Mouse (Mus musculus) splenic B cell, adult 2 months (primary cell): ENCODE measurements at regions not wholly inside any gene's neighbourhood (a gene's known extent, or its start where the extent isn't known, plus 50 kb on each side); places are given as distances from the start of the nearest gene placed in this dataset.

Source experiments
- DNase-seq: peaks from one replicate; pipeline ENCODE4 v3.0.0-alpha.2; 2011; ENCODE audit warnings: low read depth, low spot score
- H3K27me3 ChIP-seq: 2 replicates; pipeline ENCODE4 v1.6.1; 2012; ENCODE audit warnings: mild to moderate bottlenecking, low read length, moderate library complexity, mixed read lengths; ENCODE audit not compliant: control insufficient read depth, poor library complexity, insufficient read depth, severe bottlenecking
- H3K36me3 ChIP-seq: 2 replicates; pipeline ENCODE4 v1.6.1; 2012; ENCODE audit warnings: mild to moderate bottlenecking, low read length, moderate library complexity, mixed read lengths; ENCODE audit not compliant: control insufficient read depth, poor library complexity, insufficient read depth, severe bottlenecking

DNA sequence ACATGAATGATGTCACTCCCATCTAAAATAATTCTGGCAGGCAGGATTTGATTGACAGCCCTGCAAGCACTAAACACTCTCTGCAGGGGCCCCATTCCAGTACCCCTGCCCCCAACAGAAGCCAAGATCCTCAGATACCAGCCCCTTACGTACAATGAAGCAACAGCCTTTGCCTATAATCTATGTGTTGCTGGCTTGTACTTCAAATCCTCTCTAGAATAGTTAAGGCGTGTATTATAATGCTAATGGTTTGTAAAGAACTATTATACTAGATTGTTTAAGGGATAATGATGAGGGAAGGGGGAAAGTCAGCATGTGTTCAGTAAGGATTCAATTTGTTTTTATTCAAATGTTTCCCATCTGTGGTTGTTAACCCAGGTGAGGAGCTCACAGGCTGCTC, 190.7 kb downstream of the Gm19410 start:
- no peaks in the 10 kb centered on the region for H3K36me3 ChIP-seq
- no peaks in the 10 kb centered on the region; the same call in 1 of the 2 replicates for H3K27me3 ChIP-seq
- DNase-seq = no peak

- no peaks in the 10 kb centered on the region; the same call in 1 of the 2 replicates for H3K27me3 ChIP-seq
- no peaks in the 10 kb centered on the region for H3K36me3 ChIP-seq
- DNase-seq = no peak
Observed at GRCm38 (mm10) chr8:35959201-35959600, 193.6 kb downstream of the Gm19410 start.

- no peaks in the 10 kb centered on the region for H3K36me3 ChIP-seq
- no peaks in the 10 kb centered on the region; the same call in 1 of the 2 replicates for H3K27me3 ChIP-seq
- DNase-seq = no peak
Observed at GRCm38 (mm10) chr8:35960867-35961614, 195.5 kb downstream of the Gm19410 start.

DNA sequence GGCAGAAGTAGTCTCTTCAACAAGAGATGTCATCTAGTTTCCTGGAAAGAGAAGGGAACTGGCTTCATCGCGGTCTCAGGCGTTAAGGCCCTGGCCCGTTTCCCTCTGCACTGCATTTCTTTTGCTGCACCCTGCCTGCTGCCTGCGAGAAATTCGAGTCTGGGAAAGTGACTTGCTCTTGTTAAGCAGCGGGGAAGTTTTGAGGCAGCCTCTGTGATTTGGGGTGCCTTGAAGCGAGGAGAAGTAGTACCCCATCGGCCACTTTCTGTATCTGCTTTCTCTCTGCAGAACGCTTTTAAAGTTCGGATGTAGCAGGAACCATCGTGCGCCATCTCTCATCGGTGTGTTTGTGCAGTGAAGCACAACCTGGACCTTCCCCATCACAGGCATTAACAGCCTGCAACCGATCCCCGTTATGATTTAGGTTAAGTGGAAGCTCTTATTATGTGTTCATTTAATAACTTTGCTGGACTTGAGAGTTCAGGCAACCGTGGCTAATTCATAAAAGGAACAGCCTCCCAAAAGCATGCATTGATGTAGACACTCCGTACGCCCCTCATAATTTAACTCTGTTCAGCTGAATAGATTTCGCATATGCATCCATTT, 196.1 kb downstream of the Gm19410 start:
- DNase-seq = no peak
- no peaks in the 10 kb centered on the region for H3K36me3 ChIP-seq

GRCm38 (mm10) chr8:35964932-35965331, 199.3 kb downstream of the Gm19410 start:
- no peak for DNase-seq
- Histone ChIP-seq H3K27me3 (no peaks in the 10 kb centered on the region), H3K36me3 (no peaks in the 10 kb centered on the region)

More for the DNA sequence above, 196.1 kb downstream of the Gm19410 start:
- no peaks in the 10 kb centered on the region; the same call in 1 of the 2 replicates for H3K27me3 ChIP-seq

DNA sequence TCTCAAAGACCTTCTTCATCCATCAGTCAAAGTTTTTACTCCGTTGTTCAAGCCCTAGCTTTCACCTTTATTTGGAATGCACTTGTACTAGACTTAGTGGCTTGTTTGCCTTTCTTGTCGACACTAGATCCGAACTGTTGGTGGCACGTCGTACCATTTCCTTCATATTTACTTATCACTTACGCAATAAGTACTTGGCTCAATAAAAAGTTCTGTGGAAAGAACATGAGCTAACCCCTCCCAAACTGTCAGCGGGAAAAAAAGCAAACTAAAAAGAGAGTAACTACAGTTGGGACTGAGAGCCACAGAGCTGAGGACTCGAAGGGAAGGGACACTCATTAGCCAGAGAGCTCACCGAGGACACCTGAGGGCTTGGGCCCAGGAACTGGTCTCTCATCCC, 202.8 kb downstream of the Gm19410 start:
- no peaks in the 10 kb centered on the region for H3K27me3 ChIP-seq
- no peak for DNase-seq
- no peaks in the 10 kb centered on the region for H3K36me3 ChIP-seq

DNA sequence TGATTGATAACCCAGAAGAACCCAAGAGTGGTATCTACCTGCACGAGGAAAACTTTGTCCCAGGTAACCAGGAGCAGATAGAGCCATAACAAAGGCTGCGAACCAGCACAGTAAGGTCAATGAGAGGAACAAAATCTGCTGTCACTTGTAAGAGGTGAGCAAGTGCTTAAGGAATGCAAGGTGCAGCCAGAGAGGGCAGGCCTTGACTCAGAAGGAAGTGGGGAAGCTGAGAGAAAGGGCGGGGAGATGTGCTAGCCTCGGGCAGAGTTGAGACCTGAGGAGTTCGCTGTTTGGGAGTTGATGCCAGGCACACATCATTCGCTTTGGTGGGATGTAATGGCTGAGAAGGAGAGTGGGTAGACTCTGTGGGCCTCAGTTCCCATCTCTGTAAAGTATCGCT, 205.5 kb downstream of the Gm19410 start:
- Histone ChIP-seq H3K36me3 (no peaks in the 10 kb centered on the region), H3K27me3 (no peaks in the 10 kb centered on the region)
- DNase-seq = no peak

- Histone ChIP-seq H3K36me3 (no peaks in the 10 kb centered on the region), H3K27me3 (no peaks in the 10 kb centered on the region)
- no peak for DNase-seq
Observed at GRCm38 (mm10) chr8:35974323-35975029, 208.9 kb downstream of the Gm19410 start.

- no peak for DNase-seq
- H3K27me3 ChIP-seq = no peaks in the 10 kb centered on the region
- H3K36me3 ChIP-seq = no peaks in the 10 kb centered on the region
Observed at GRCm38 (mm10) chr8:35979638-35980255, 214.2 kb downstream of the Gm19410 start.

DNA sequence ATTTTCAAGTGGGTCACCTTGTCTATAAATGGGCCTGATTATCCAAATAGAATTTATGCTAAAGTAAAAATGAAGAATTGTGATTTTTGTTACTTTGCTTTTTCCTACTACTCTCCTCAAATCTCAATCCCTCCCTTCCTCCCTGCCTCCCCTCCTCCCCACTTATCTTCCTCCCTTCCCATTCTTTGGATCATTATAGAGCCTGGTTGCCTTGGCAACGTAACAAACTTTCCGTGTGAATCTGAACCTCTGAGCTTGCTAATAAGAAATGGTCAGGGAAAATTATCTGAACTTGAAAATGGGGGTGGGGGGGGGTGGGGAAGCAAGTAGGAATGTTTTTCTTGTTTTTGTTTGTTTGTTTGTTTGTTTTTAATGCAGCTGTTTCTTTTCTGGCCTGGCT, 217.5 kb downstream of the Gm19410 start:
- Histone ChIP-seq H3K36me3 (no peaks in the 10 kb centered on the region), H3K27me3 (no peaks in the 10 kb centered on the region)
- no peak for DNase-seq

GRCm38 (mm10) chr8:35985152-35985689, 219.6 kb downstream of the Gm19410 start:
- no peak for DNase-seq
- no peaks in the 10 kb centered on the region for H3K36me3 ChIP-seq
- H3K27me3 ChIP-seq = no peaks in the 10 kb centered on the region

- no peaks in the 10 kb centered on the region for H3K36me3 ChIP-seq
- no peak for DNase-seq
- no peaks in the 10 kb centered on the region for H3K27me3 ChIP-seq
Observed at GRCm38 (mm10) chr8:35987327-35987726, 221.7 kb downstream of the Gm19410 start.

- Histone ChIP-seq H3K36me3 (no peaks in the 10 kb centered on the region), H3K27me3 (no peaks in the 10 kb centered on the region)
- DNase-seq = no peak
Observed at GRCm38 (mm10) chr8:35991013-35991412, 225.4 kb downstream of the Gm19410 start.

- H3K36me3 ChIP-seq = no peaks in the 10 kb centered on the region
- no peaks in the 10 kb centered on the region for H3K27me3 ChIP-seq
- no peak for DNase-seq
Observed at GRCm38 (mm10) chr8:35991936-35992603, 226.5 kb downstream of the Gm19410 start.
